Mouse (Mus musculus) stomach, embryonic 15.5 days (tissue): ENCODE measurements around the gene Lemd1. TPM values are rescaled to one million over a fixed set of nuclear protein-coding genes. Genes with fewer than 3 reads are reported as not detected.

Experiments
- ATAC-seq: fragments of 200-750 bp; cut with Nextera tagmentation; 2 replicates; pipeline ENCODE4 v1.8.0; 2017; ENCODE audit warnings: low read depth, moderate number of reproducible peaks, moderate TSS enrichment; ENCODE audit not compliant: insufficient read depth, low FRiP score
- H3K27ac ChIP-seq: fragments of 300-500 bp; sonication (generic); 2 replicates; pipeline ENCODE4 v1.5.1; 2015; ENCODE audit warnings: mild to moderate bottlenecking, inconsistent platforms
- H3K27me3 ChIP-seq: fragments of 300-500 bp; sonication (generic); replicated peaks from 2 replicates; pipeline ENCODE4 v1.6.1; 2015; ENCODE audit warnings: inconsistent platforms
- H3K36me3 ChIP-seq: fragments of 300-500 bp; sonication (generic); 2 replicates; pipeline ENCODE4 v1.6.1; 2015; ENCODE audit warnings: inconsistent platforms
- H3K4me1 ChIP-seq: fragments of 300-500 bp; sonication (generic); 2 replicates; pipeline ENCODE4 v1.6.1; 2015; ENCODE audit warnings: inconsistent platforms
- H3K4me2 ChIP-seq: fragments of 300-500 bp; sonication (generic); 2 replicates; pipeline ENCODE4 v1.6.1; 2015; ENCODE audit warnings: mild to moderate bottlenecking, inconsistent platforms
- H3K4me3 ChIP-seq: fragments of 300-500 bp; sonication (generic); replicated peaks from 2 replicates; pipeline ENCODE4 v1.5.1; 2015; ENCODE audit warnings: inconsistent platforms
- H3K9ac ChIP-seq: fragments of 300-500 bp; sonication (generic); 2 replicates; pipeline ENCODE4 v1.6.1; 2015; ENCODE audit warnings: inconsistent platforms
- H3K9me3 ChIP-seq: fragments of 300-500 bp; sonication (generic); 2 replicates; pipeline ENCODE4 v1.6.1; 2016; ENCODE audit warnings: inconsistent platforms
- WGBS: fragments of 180-500 bp; shearing (Covaris S2); methylation state at CpG from one replicate; pipeline ENCODE4 v1.1.7; 2015; 5-methylcytosine and 5-hydroxymethylcytosine counted together
- polyA plus RNA-seq: library from polyadenylated mRNA; unstranded; fragments of >200 nt; fragmentation: Nextera tagmentation; extraction: Ambion mirVana; gene quantifications from 2 replicates; pipeline ENCODE4 v1.2.1, GENCODE M21; 2015

Gene Lemd1
- polyA plus RNA-seq, 1 experiment from 2014 or later = 0.46 TPM

DNA sequence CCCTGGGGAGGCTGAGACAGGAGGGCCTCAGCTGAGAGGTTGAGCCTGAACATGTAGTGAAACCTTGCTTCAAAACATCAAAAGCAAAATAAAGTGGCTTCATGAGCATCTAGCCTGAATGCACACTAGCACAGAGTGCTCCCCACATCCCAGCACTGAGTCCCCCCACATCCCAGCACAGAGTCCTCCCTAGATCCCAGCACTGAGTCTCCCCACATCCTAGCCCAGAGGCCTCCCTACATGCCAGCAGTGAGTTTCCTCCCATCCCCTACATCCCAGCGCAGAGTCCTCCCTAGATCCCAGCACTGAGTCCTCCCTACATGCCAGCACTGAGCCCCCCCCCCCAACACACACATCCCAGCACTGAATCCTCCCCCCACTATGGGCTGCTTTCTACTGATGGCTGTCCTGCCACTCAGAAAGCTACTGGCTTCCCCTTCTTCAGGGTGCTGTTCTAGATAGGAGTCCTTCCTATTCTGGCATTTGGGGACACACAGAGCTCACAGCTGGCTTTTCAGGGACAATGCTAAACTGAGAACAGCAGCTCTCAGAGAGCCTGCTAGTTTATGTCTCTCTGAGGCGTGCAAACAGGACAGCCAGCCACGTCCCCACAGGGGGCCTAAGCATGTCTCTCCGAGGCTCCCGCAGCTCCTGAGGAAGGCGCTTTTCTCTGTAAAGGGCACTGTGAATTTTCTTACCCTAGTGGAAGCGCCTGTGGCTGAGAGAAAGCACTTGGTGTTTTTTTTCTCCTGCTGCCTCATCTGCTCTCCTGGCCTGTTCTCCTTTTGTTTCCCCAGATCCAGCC is 40.4 kb downstream of the Lemd1 start:
- H3K4me1 ChIP-seq = no peaks in the 10 kb centered on the region
- no peaks in the 10 kb centered on the region for H3K9me3 ChIP-seq
- no peaks in the 10 kb centered on the region for H3K27me3 ChIP-seq
- no peak overlapping the region for H3K9ac ChIP-seq
- no peak overlapping the region for H3K4me2 ChIP-seq
- ATAC-seq = no peak
- H3K27ac ChIP-seq = no peak overlapping the region
- 57% methylated on average over 7 of the region's 7 CpGs for WGBS
- no peak overlapping the region for H3K4me3 ChIP-seq
- H3K36me3 ChIP-seq = no peaks in the 10 kb centered on the region

DNA sequence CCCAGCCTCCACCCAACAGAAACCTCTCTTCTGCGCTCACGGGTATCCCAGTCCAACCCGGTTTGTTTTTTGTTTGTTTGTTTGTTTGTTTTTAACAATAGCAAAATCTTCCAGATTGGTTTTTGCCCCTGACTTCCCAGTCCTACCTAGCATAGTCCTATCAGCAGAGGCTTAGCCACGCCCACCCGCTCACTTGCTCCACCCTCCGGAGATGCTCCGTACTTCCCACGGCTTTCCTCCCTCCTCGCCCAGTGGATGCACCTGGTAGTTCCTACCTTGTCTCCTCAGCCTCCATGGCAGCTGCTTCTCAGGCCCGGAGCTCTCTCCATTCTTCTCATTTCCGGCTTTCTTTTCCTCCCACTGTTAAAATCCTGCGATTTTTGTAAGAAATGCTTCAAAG is 42.3 kb downstream of the Lemd1 start:
- Histone ChIP-seq H3K4me3 (no peak overlapping the region), H3K9ac (no peak overlapping the region), H3K4me2 (no peak overlapping the region), H3K27me3 (no peaks in the 10 kb centered on the region), H3K27ac (no peak overlapping the region), H3K9me3 (no peaks in the 10 kb centered on the region), H3K36me3 (no peaks in the 10 kb centered on the region), H3K4me1 (no peaks in the 10 kb centered on the region)
- ATAC-seq = no peak
- WGBS = 27% methylated on average over 12 of the region's 12 CpGs

DNA sequence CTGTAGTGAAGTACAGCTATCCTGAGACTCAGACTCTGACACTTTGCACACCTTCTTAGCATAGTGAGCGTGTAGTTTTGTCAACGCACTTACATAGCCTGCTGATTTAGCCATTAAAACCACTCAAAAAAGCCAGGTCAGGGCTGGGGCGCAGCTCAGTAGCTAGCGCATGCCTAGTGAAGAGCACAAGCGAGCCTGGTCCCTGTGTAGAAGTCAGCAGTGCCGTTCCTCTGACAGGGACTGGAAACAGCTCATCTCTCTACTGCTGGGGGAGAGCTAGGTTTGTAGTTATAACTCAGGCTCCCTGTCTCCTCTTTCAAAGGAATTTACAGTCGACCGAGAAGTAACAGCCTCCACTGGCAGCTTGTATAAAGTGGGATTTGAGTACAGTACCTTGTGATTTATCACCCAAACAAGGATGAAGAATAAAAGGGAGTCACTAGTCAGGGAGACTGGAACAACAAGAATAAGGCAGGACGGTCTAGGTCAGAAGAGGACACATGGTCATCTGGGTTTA is 43.6 kb downstream of the Lemd1 start:
- H3K9me3 ChIP-seq = no peaks in the 10 kb centered on the region
- no peak for ATAC-seq
- no peak overlapping the region for H3K4me2 ChIP-seq
- H3K4me3 ChIP-seq = no peak overlapping the region
- H3K27me3 ChIP-seq = no peaks in the 10 kb centered on the region
- WGBS = 36% methylated on average over 9 of the region's 9 CpGs
- H3K4me1 ChIP-seq = no peaks in the 10 kb centered on the region
- H3K27ac ChIP-seq = no peak overlapping the region
- H3K9ac ChIP-seq = no peak overlapping the region
- no peaks in the 10 kb centered on the region for H3K36me3 ChIP-seq

GRCm38 (mm10) chr1:132237585-132238159 is 46.4 kb downstream of the Lemd1 start:
- no peak overlapping the region for H3K27ac ChIP-seq
- 20% methylated on average over 6 of the region's 6 CpGs for WGBS
- no peak overlapping the region for H3K4me3 ChIP-seq
- H3K36me3 ChIP-seq = no peaks in the 10 kb centered on the region
- no peaks in the 10 kb centered on the region for H3K9me3 ChIP-seq
- no peak for ATAC-seq
- no peaks in the 10 kb centered on the region for H3K4me1 ChIP-seq
- no peaks in the 10 kb centered on the region for H3K27me3 ChIP-seq
- H3K4me2 ChIP-seq = no peak overlapping the region
- H3K9ac ChIP-seq = no peak overlapping the region

GRCm38 (mm10) chr1:132245010-132245409 is 53.8 kb downstream of the Lemd1 start:
- Histone ChIP-seq H3K36me3 (no peaks in the 10 kb centered on the region), H3K27ac (no peak overlapping the region)

DNA sequence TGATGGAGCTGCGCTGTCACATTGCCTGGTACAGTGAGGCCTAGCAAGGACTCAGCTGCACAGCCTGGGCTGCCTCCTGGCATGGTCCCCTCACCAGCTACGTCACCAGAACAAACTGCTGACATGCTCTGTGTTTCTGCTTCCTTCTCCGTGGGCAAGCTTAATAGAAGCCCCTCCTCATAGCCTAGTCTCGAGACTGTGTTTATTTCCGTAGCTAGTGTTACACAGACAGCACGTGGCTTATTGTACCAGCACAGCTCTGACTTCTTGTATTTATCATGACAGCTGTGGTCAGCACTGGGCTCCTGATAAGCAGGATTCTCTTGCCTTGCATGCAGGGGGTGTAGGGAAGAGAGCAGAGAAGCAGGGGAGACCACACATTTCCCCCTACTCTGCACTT is 54.9 kb downstream of the Lemd1 start:
- Histone ChIP-seq H3K4me3 (no peak overlapping the region), H3K27me3 (no peaks in the 10 kb centered on the region), H3K9me3 (no peaks in the 10 kb centered on the region), H3K4me2 (no peak overlapping the region), H3K27ac (no peak overlapping the region), H3K4me1 (no peaks in the 10 kb centered on the region), H3K36me3 (no peaks in the 10 kb centered on the region), H3K9ac (no peak overlapping the region)
- 34% methylated on average over 6 of the region's 6 CpGs for WGBS
- ATAC-seq = no peak

More at GRCm38 (mm10) chr1:132245010-132245409, 53.8 kb downstream of the Lemd1 start:
- 85% methylated on average over 5 of the region's 5 CpGs for WGBS
- Histone ChIP-seq H3K4me3 (no peak overlapping the region), H3K9ac (no peak overlapping the region), H3K9me3 (no peaks in the 10 kb centered on the region), H3K4me1 (no peaks in the 10 kb centered on the region), H3K4me2 (no peak overlapping the region), H3K27me3 (no peaks in the 10 kb centered on the region)
- ATAC-seq = no peak

DNA sequence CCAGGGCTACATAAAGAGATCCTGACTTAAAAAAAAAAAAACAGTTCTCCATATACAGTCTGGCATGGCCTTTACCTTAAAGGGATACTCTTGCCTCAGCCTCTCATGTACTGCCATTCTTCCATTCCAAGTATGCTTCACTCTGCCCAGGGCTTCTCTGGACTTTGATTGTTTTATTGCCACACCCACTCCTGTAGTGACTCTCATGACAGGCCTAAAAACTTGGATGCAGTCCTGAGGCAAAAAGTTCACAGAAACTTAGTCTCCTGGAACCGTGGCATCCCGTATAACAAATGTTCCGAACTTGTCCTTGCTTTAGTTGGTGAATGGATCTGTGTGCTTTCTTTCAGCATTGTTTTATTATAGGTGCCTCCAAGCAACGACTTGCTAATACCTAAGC is 55.4 kb downstream of the Lemd1 start:
- WGBS = 86% methylated on average over 4 of the region's 4 CpGs
- H3K27ac ChIP-seq = no peak overlapping the region
- no peaks in the 10 kb centered on the region for H3K36me3 ChIP-seq
- no peak overlapping the region for H3K4me2 ChIP-seq
- H3K4me1 ChIP-seq = no peaks in the 10 kb centered on the region
- no peaks in the 10 kb centered on the region for H3K27me3 ChIP-seq
- H3K9me3 ChIP-seq = no peaks in the 10 kb centered on the region
- no peak overlapping the region for H3K4me3 ChIP-seq
- H3K9ac ChIP-seq = no peak overlapping the region
- ATAC-seq = no peak

GRCm38 (mm10) chr1:132254467-132254866 is 63.2 kb downstream of the Lemd1 start:
- no peak for ATAC-seq
- Histone ChIP-seq H3K4me1 (no peaks in the 10 kb centered on the region), H3K9me3 (no peaks in the 10 kb centered on the region), H3K4me3 (no peak overlapping the region), H3K27ac (no peak overlapping the region), H3K27me3 (no peaks in the 10 kb centered on the region), H3K4me2 (no peak overlapping the region), H3K9ac (no peak overlapping the region), H3K36me3 (no peaks in the 10 kb centered on the region)
- WGBS = 88% methylated on average over 6 of the region's 6 CpGs

- Histone ChIP-seq H3K27me3 (no peaks in the 10 kb centered on the region), H3K4me3 (no peak overlapping the region), H3K4me2 (no peak overlapping the region), H3K36me3 (no peaks in the 10 kb centered on the region), H3K4me1 (no peaks in the 10 kb centered on the region), H3K9ac (no peak overlapping the region), H3K9me3 (no peaks in the 10 kb centered on the region), H3K27ac (no peak overlapping the region)
- ATAC-seq = no peak
- 71% methylated on average over 1 of the region's 1 CpGs for WGBS
Measured at GRCm38 (mm10) chr1:132260331-132260730, 69.1 kb downstream of the Lemd1 start.

DNA sequence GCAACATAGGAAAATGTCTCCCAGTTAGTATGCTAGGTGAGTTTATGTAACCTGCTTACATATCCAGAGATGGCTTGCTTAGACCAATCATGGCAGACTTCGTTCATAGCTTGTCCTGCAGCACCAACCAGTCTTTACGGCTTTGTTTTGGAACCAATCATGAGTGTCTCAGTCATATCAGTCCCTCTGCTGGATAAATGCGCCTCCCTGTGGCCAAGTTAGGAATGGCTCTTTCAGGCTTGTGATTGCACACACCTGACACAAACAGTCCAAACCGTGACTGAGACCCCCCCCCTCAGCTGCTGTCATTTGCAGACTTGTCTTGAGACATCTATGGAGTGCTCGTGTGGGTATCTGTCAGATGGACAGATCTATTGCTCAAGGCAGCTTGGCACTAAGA is 69.8 kb downstream of the Lemd1 start:
- no peaks in the 10 kb centered on the region for H3K9me3 ChIP-seq
- H3K9ac ChIP-seq = no peak overlapping the region
- no peaks in the 10 kb centered on the region for H3K27me3 ChIP-seq
- H3K36me3 ChIP-seq = no peaks in the 10 kb centered on the region
- ATAC-seq = no peak
- no peaks in the 10 kb centered on the region for H3K4me1 ChIP-seq
- no peak overlapping the region for H3K27ac ChIP-seq
- no peak overlapping the region for H3K4me3 ChIP-seq
- H3K4me2 ChIP-seq = no peak overlapping the region
- WGBS = 64% methylated on average over 5 of the region's 5 CpGs

DNA sequence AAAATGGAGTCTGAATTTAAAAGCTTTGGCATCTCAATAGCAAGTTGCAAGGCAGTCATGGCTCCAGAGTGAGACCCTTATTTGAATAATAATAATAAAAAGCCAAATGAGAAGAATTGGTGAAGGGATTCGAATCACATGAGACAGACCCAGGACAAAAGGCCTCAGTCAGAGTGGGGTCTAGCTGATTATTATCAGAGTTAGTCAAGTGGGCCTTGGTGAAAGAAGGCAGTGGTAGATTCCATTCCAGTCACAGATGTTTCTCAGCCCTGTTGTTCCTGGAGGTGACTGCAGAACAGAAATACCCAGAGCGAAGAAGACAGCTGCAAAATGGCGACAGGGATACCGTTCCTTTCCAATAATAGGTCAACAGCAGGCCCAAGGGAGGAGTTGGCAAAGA is 72.4 kb downstream of the Lemd1 start:
- 88% methylated on average over 4 of the region's 4 CpGs for whole genome bisulfite sequencing
- H3K36me3 ChIP-seq = no peaks in the 10 kb centered on the region

DNA sequence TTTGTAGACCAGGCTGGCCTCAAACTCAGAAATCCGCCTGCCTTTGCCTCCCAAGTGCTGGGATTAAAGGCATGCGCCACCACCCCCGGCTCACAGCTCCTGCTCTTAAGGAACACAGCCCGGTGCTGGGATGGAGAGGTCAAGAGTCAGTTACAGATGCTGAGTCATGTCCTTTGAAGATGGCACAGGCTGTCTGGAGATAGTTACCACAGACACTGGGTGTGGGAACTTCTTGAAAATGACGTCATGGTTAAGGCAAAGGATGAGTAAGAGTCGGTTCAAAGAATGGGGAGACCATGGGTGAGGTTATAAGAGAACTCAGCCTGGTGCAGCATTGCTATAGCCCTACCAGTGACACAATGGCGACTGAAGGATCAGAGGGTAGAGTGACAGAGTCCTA is 73.3 kb downstream of the Lemd1 start:
- Histone ChIP-seq H3K9ac (no peak overlapping the region), H3K9me3 (no peaks in the 10 kb centered on the region), H3K4me2 (no peak overlapping the region), H3K36me3 (no peaks in the 10 kb centered on the region), H3K4me3 (no peak overlapping the region), H3K27me3 (no peaks in the 10 kb centered on the region), H3K4me1 (no peaks in the 10 kb centered on the region), H3K27ac (no peak overlapping the region)
- WGBS = 65% methylated on average over 7 of the region's 7 CpGs
- peak; percentile 66; the same call in 1 of the 2 replicates for ATAC-seq

More for the DNA sequence above, 72.4 kb downstream of the Lemd1 start:
- Histone ChIP-seq H3K27ac (no peak overlapping the region), H3K9ac (no peak overlapping the region), H3K4me1 (no peaks in the 10 kb centered on the region), H3K4me2 (no peak overlapping the region), H3K4me3 (no peak overlapping the region), H3K9me3 (no peaks in the 10 kb centered on the region), H3K27me3 (no peaks in the 10 kb centered on the region)
- no peak for ATAC-seq
